Mouse (Mus musculus) layer of hippocampus, adult 18-20 months (tissue): Measurements from ENCODE around the gene Olfr358. TPM values are rescaled to one million over a fixed set of nuclear protein-coding genes. Genes with fewer than 3 reads are reported as not detected.

Experiments
- DNase-seq, 2 experiments: peaks; one replicate each; pipeline ENCODE4 v3.0.0; 2022; ENCODE audit warnings: low spot score in 2 of 2
- long read RNA-seq: library from polyadenylated mRNA; stranded (forward); transcript quantifications from one replicate; pipeline ENCODE4 v2.0.0, GENCODE M21; 2021
- total RNA-seq, 2 experiments: library from RNA; stranded (reverse); gene quantifications; 2 replicates each; pipeline ENCODE4 v1.2.3; 2021

Olfr358 gene
- not detected for total RNA-seq
- long read RNA-seq = 0 reads

DNA sequence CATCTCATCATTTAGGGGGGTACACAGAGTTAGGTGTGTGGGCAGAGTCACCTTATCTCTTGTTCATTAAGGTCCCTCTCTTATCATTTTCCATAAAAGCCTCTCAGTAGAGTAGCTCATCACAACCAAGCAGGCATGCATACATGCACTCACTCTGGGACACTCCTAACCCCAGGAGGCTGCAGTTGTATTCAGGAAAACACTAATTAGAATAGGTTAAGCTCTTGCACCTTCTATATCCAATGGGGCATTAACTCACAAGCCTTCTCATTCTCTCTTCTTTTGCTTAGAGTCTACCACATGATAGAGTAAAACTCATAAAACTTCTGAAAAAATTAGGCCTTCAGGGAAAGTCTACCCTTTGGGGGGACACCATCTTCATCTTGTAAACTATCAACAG lies at the start of gene Olfr358:
Gene Olfr358 (minus strand): TSS at position 101 of the 400 bp plus-strand sequence.
- no peak for DNase-seq

DNA sequence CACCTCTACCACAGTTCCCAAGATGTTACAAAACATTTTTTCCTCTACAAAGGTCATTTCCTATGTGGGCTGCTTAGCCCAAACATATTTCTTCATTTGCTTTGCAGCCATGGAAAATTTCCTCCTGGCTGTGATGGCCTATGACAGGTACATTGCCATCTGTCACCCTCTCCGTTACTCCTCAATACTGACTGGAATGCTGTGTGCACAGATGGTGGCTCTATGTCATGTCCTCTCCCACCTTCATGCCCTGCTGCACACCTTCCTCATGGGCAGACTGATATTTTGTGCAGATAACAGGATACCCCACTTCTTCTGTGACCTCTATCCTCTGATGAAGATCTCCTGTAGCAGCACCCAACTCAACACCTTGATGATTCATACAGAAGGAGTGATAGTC lies 12.1 kb downstream of the Olfr358 start:
- DNase-seq = no peak

DNA sequence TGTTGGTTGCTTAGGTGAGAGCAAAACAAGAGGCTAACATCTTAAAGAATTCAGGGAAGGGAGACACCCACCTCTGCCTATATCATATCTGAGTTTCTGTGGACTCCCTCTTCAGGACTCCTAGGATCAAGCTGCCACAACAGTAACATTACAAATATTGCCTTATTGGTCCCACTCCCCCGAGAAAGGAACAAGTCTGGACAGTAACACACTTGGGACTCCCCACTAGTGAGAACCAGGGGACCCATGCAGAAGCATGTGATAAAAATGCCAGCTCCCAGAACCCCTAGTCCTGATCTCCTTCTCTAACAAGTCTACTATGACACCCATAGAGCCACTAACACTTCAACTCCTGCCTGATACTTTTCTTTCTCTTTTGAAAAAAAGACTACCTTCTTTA lies 15.6 kb downstream of the Olfr358 start, which contains the start of gene Olfr357:
Gene Olfr357 (plus strand): TSS at position 301 of the 400 bp plus-strand sequence.
- DNase-seq = no peak

Other genes with a start within 250 kb of the Olfr358 start
- gene Olfr348, start 225.1 kb downstream of the Olfr358 start, total RNA-seq = not detected
- gene Olfr50, start 218.8 kb downstream of the Olfr358 start, total RNA-seq = not detected
- not detected for gene Olfr3, start 192.3 kb downstream of the Olfr358 start, total RNA-seq
- gene Olfr350, start 163.0 kb downstream of the Olfr358 start, total RNA-seq = not detected
- not detected for gene Olfr351, start 146.7 kb downstream of the Olfr358 start, total RNA-seq
- gene Olfr352, start 140.9 kb downstream of the Olfr358 start, total RNA-seq = not detected
- not detected for gene Olfr353, start 116.4 kb downstream of the Olfr358 start, total RNA-seq
- not detected for gene Olfr354, start 103.7 kb downstream of the Olfr358 start, total RNA-seq
- not detected for gene Olfr355, start 80.4 kb downstream of the Olfr358 start, total RNA-seq
- not detected for gene Olfr356, start 72.2 kb downstream of the Olfr358 start, total RNA-seq
- not detected for gene Olfr357, start 15.5 kb downstream of the Olfr358 start, total RNA-seq
- not detected for gene Olfr360, start 56.4 kb upstream of the Olfr358 start, total RNA-seq
- not detected for gene Olfr361, start 80.0 kb upstream of the Olfr358 start, total RNA-seq
- not detected for gene Olfr362, start 108.6 kb upstream of the Olfr358 start, total RNA-seq
- not detected for gene Olfr364-ps1, start 130.0 kb upstream of the Olfr358 start, total RNA-seq
- gene Olfr365, start 178.9 kb upstream of the Olfr358 start, total RNA-seq = under 1 TPM in 1 of 2 experiments, not detected in 1; 0.07 TPM
- gene Olfr366, start 202.2 kb upstream of the Olfr358 start, total RNA-seq = not detected